Mouse (Mus musculus) neural tube, embryonic 15.5 days (tissue): ENCODE results near the gene Ints11. TPM values are rescaled to one million over a fixed set of nuclear protein-coding genes. Genes with fewer than 3 reads are reported as not detected.

Experiments
- ATAC-seq: fragments of 200-750 bp; cut with Nextera tagmentation; 2 replicates; pipeline ENCODE4 v1.8.0; 2017; ENCODE audit warnings: mild to moderate bottlenecking, moderate TSS enrichment, moderate library complexity; ENCODE audit not compliant: low FRiP score
- H3K27ac ChIP-seq: fragments of 300-500 bp; sonication (generic); replicated peaks from 2 replicates; pipeline ENCODE4 v1.5.1; 2015; ENCODE audit warnings: mild to moderate bottlenecking, inconsistent platforms
- H3K27me3 ChIP-seq: fragments of 300-500 bp; sonication (generic); replicated peaks from 2 replicates; pipeline ENCODE4 v1.6.1; 2015; ENCODE audit warnings: inconsistent platforms
- H3K36me3 ChIP-seq: fragments of 300-500 bp; sonication (generic); 2 replicates; pipeline ENCODE4 v1.6.1; 2015; ENCODE audit warnings: inconsistent platforms
- H3K4me1 ChIP-seq: fragments of 300-500 bp; sonication (generic); 2 replicates; pipeline ENCODE4 v1.6.1; 2015; ENCODE audit warnings: inconsistent platforms
- H3K4me2 ChIP-seq: fragments of 300-500 bp; sonication (generic); 2 replicates; pipeline ENCODE4 v1.6.1; 2015; ENCODE audit warnings: inconsistent platforms, mild to moderate bottlenecking, moderate library complexity
- H3K4me3 ChIP-seq: fragments of 300-500 bp; sonication (generic); replicated peaks from 2 replicates; pipeline ENCODE4 v1.5.1; 2015; ENCODE audit warnings: mild to moderate bottlenecking, inconsistent platforms
- H3K9ac ChIP-seq: fragments of 300-500 bp; sonication (generic); replicated peaks from 2 replicates; pipeline ENCODE4 v1.6.1; 2015; ENCODE audit warnings: mild to moderate bottlenecking, inconsistent platforms
- H3K9me3 ChIP-seq: fragments of 300-500 bp; sonication (generic); replicated peaks from 2 replicates; pipeline ENCODE4 v1.6.1; 2016; ENCODE audit warnings: inconsistent platforms
- WGBS: fragments of 180-500 bp; shearing (Covaris S2); methylation state at CpG from one replicate; pipeline ENCODE4 v1.1.7; 2015; ENCODE audit warnings: mixed read lengths; 5-methylcytosine and 5-hydroxymethylcytosine counted together
- microRNA-seq: library from miRNA; unstranded; fragments of <30 nt; microRNA quantifications from one replicate; pipeline ENCODE4, GENCODE M21; 2017
- polyA plus RNA-seq: library from polyadenylated mRNA; unstranded; fragments of >200 nt; fragmentation: Nextera tagmentation; extraction: Ambion mirVana; gene quantifications from 2 replicates; pipeline ENCODE4 v1.2.1, GENCODE M21; 2015

The Ints11 gene
- polyA plus RNA-seq, 1 experiment from 2014 or later, result 66.9 TPM

- Histone ChIP-seq H3K27ac (no peak overlapping the region), H3K4me3 (no peak overlapping the region), H3K9ac (no peak overlapping the region), H3K27me3 (no peaks in the 10 kb centered on the region), H3K4me2 (no peak overlapping the region), H3K36me3 (peaks cover 49% of the 10 kb centered on the region), H3K4me1 (no peaks in the 10 kb centered on the region), H3K9me3 (no peaks in the 10 kb centered on the region)
- no peak for ATAC-seq
- WGBS, result 75% methylated on average over 7 of the region's 7 CpGs
These were observed 38.9 kb downstream of the Ints11 start for GRCm38 (mm10) chr4:155908281-155908680.

- no peak for ATAC-seq
- Histone ChIP-seq H3K4me3 (no peak overlapping the region), H3K27ac (no peak overlapping the region), H3K4me2 (no peak overlapping the region), H3K4me1 (no peaks in the 10 kb centered on the region), H3K9me3 (no peaks in the 10 kb centered on the region), H3K27me3 (no peaks in the 10 kb centered on the region), H3K36me3 (peaks cover 45% of the 10 kb centered on the region), H3K9ac (no peak overlapping the region)
- WGBS, result 92% methylated on average over 4 of the region's 4 CpGs
These were observed 39.4 kb downstream of the Ints11 start for GRCm38 (mm10) chr4:155908751-155909150.

- Histone ChIP-seq H3K36me3 (no peaks in the 10 kb centered on the region), H3K4me3 (no peak overlapping the region), H3K27ac (no peak overlapping the region), H3K4me2 (no peak overlapping the region), H3K9ac (no peak overlapping the region), H3K4me1 (no peaks in the 10 kb centered on the region), H3K9me3 (no peaks in the 10 kb centered on the region), H3K27me3 (no peaks in the 10 kb centered on the region)
- 81% methylated on average over 1 of the region's 1 CpGs for WGBS
- ATAC-seq, result no peak
These were observed 62.7 kb downstream of the Ints11 start for GRCm38 (mm10) chr4:155932031-155932430.

Small RNA genes within 50 kb of the gene (microRNA-seq; reads per million reads assigned to microRNA genes)
- gene Gm22991, result not detected

Other genes starting within 250 kb of the Ints11 start
- 52.7 and 53.4 TPM in 2 replicates for gene Cdk11b, start 244.7 kb upstream of the Ints11 start, polyA plus RNA-seq
- gene Gm10563, start 224.1 kb upstream of the Ints11 start, polyA plus RNA-seq, result not detected in 2 replicates
- gene Mmp23, start 216.2 kb upstream of the Ints11 start, polyA plus RNA-seq, result 6.5 and 10.5 TPM in 2 replicates
- gene Mib2, start 200.3 kb upstream of the Ints11 start, polyA plus RNA-seq, result 48.6 and 54.7 TPM in 2 replicates
- gene Fndc10, start 175.2 kb upstream of the Ints11 start, polyA plus RNA-seq, result 18.9 and 25.0 TPM in 2 replicates
- gene Ssu72, start 164.7 kb upstream of the Ints11 start, polyA plus RNA-seq, result 165 and 171 TPM in 2 replicates
- 23.7 and 28.3 TPM in 2 replicates for gene Tmem240, start 134.7 kb upstream of the Ints11 start, polyA plus RNA-seq
- gene Atad3a, start 108.5 kb upstream of the Ints11 start, polyA plus RNA-seq, result 90.0 and 96.6 TPM in 2 replicates
- 30.0 and 31.9 TPM in 2 replicates for gene Vwa1, start 94.8 kb upstream of the Ints11 start, polyA plus RNA-seq
- 0.78 and 1.2 TPM in 2 replicates for gene Tmem88b, start 83.7 kb upstream of the Ints11 start, polyA plus RNA-seq
- gene Ankrd65, start 79.1 kb upstream of the Ints11 start, polyA plus RNA-seq, result 0.27 TPM in 1 of 2 replicates, not detected in the other
- gene Mrpl20, start 66.7 kb upstream of the Ints11 start, polyA plus RNA-seq, result 259 and 285 TPM in 2 replicates
- gene Ccnl2, start 57.1 kb upstream of the Ints11 start, polyA plus RNA-seq, result 137 and 139 TPM in 2 replicates
- 147 and 152 TPM in 2 replicates for gene Aurkaip1, start 38.3 kb upstream of the Ints11 start, polyA plus RNA-seq
- 28.3 and 35.4 TPM in 2 replicates for gene Mxra8, start 29.9 kb upstream of the Ints11 start, polyA plus RNA-seq
- gene Dvl1, start 22.1 kb upstream of the Ints11 start, polyA plus RNA-seq, result 11.5 and 28.6 TPM in 2 replicates
- gene Tas1r3, start 6.2 kb upstream of the Ints11 start, polyA plus RNA-seq, result 0.36 and 0.46 TPM in 2 replicates
- gene Cptp, start 106 bp upstream of the Ints11 start, polyA plus RNA-seq, result 28.0 and 29.0 TPM in 2 replicates
- 58.5 and 62.7 TPM in 2 replicates for gene Pusl1, start 22.2 kb downstream of the Ints11 start, polyA plus RNA-seq
- gene Acap3, start 22.3 kb downstream of the Ints11 start, polyA plus RNA-seq, result 57.7 and 70.3 TPM in 2 replicates
- 100 and 104 TPM in 2 replicates for gene Ube2j2, start 74.3 kb downstream of the Ints11 start, polyA plus RNA-seq
- 15.3 and 17.2 TPM in 2 replicates for gene C1qtnf12, start 92.8 kb downstream of the Ints11 start, polyA plus RNA-seq
- gene B3galt6, start 123.1 kb downstream of the Ints11 start, polyA plus RNA-seq, result 31.9 and 35.6 TPM in 2 replicates
- gene Sdf4, start 123.3 kb downstream of the Ints11 start, polyA plus RNA-seq, result 118 and 137 TPM in 2 replicates
- 0.19 and 0.89 TPM in 2 replicates for gene Tnfrsf4, start 144.3 kb downstream of the Ints11 start, polyA plus RNA-seq
- 1.8 and 3.3 TPM in 2 replicates for gene Tnfrsf18, start 156.6 kb downstream of the Ints11 start, polyA plus RNA-seq
- gene Ttll10, start 189.9 kb downstream of the Ints11 start, polyA plus RNA-seq, result 0.64 TPM in 1 of 2 replicates, not detected in the other
- gene 9430015G10Rik, start 240.4 kb downstream of the Ints11 start, polyA plus RNA-seq, result 23.5 and 27.3 TPM in 2 replicates